In the genomic region with DNA sequence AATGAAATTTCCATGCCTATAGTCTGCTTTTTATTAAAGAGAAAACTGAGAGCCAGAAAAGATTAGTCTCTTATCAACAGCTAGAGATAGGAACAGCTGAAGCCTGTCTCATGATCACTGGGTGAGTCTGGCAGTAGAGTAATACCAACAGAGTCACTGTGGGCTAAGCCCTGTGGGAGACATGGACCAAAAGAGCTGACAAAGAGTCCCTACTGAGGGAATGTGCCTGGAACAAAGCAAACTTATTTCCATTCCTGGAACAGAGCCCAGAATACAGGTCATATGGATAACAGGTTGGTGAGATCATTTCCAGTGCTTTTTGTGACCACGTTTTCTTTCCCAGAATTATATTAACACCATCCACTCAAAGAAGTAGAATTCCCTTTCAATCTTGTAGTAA, we compare ENCODE assay signal across 9 mouse cellular contexts.
DNase-seq lines count a peak whose midpoint lies in the region; ATAC-seq and TF ChIP-seq lines count a peak whose summit lies in the region.
"Had no signal": no experiment of that assay in that cellular context is flagged by ENCODE, and none has a peak within 500 bp of the region (broad histone marks: within the 10 kb centered on the region; RNA-seq: fewer than 3 reads in every experiment).

No protein-coding gene starts in this region.

- TF ChIP-seq POLR2A in brain, embryonic 14.5 days (IDR thresholded peaks at IDR 0.05; ENCODE audit: borderline replicate concordance, extremely low read depth, insufficient read depth, insufficient read length, poor library complexity, severe bottlenecking) = no peak

- H3K4me3 ChIP-seq in heart, embryonic 16.5 days (ENCODE audit: low read length) = no peak overlapping the region
- H3K4me3 ChIP-seq in midbrain, embryonic 15.5 days = no peak overlapping the region

- no peaks in the 10 kb centered on the region for H3K27me3 ChIP-seq in heart, embryonic 16.5 days (ENCODE audit: control insufficient read depth, insufficient read depth, low read length)
- peaks cover 3% of the 10 kb centered on the region; the same call in 1 of the 2 replicates for H3K27me3 ChIP-seq in midbrain, embryonic 15.5 days (replicated peaks)

- intact Hi-C loops in left cerebral cortex, postnatal 36 days (cut with DNase I) = no loop called here

- no peak overlapping the region for H3K4me2 ChIP-seq in heart, embryonic 16.5 days (ENCODE audit: low read depth, low read length)
- no peak overlapping the region for H3K4me2 ChIP-seq in midbrain, embryonic 15.5 days

- H3K4me1 ChIP-seq in heart, embryonic 16.5 days (ENCODE audit: control insufficient read depth, insufficient read depth, low read length) = peaks cover 2% of the 10 kb centered on the region; the same call in 1 of the 2 replicates
- no peaks in the 10 kb centered on the region for H3K4me1 ChIP-seq in midbrain, embryonic 15.5 days

- H3K36me3 ChIP-seq in heart, embryonic 16.5 days (ENCODE audit: control insufficient read depth, insufficient read depth) = no peaks in the 10 kb centered on the region
- H3K36me3 ChIP-seq in midbrain, embryonic 15.5 days (replicated peaks) = no peaks in the 10 kb centered on the region

- peak; percentile 22 for DNase-seq in kidney, adult 9 months
- DNase-seq in kidney, postnatal 25 days = no peak
- DNase-seq in brain, embryonic 14.5 days (ENCODE audit: low read depth) = peak; percentile 87
- DNase-seq in left cerebral cortex, postnatal 36 days (ENCODE audit: low spot score in 2 of 2) = no peak
- no peak for DNase-seq in gastrocnemius, postnatal 4 days (ENCODE audit: low spot score in 2 of 2)

- peak; percentile 89 for ATAC-seq in heart, embryonic 16.5 days (replicated peaks; ENCODE audit: extremely low read depth, insufficient read depth, low FRiP score)
- ATAC-seq in midbrain, embryonic 15.5 days (replicated peaks) = peak; percentile 60; the same call in 1 of the 2 replicates
- no peak for ATAC-seq in megakaryocyte, adult 5-6 weeks (ENCODE audit: poor library complexity, severe bottlenecking)

- H3K9me3 ChIP-seq in heart, embryonic 16.5 days (replicated peaks; ENCODE audit: control insufficient read depth, low read length) = no peaks in the 10 kb centered on the region
- H3K9me3 ChIP-seq in midbrain, embryonic 15.5 days = no peaks in the 10 kb centered on the region

- WGBS in heart, embryonic 16.5 days = 35% methylated on average over 1 of the region's 1 CpGs
- WGBS in midbrain, embryonic 15.5 days = 9% methylated on average over 1 of the region's 1 CpGs

- TF ChIP-seq CTCF in brain, embryonic 14.5 days (IDR thresholded peaks at IDR 0.05; ENCODE audit: borderline replicate concordance, extremely low read depth, insufficient read depth, insufficient read length) = no peak

- H3K27ac ChIP-seq in heart, embryonic 16.5 days (ENCODE audit: low read length) = peak overlapping the region; percentile 74
- no peak overlapping the region for H3K27ac ChIP-seq in midbrain, embryonic 15.5 days
- H3K27ac ChIP-seq: macrophage had no signal

- no peak overlapping the region for H3K9ac ChIP-seq in heart, embryonic 16.5 days (ENCODE audit: low read length)
- H3K9ac ChIP-seq in midbrain, embryonic 15.5 days = no peak overlapping the region

Comparison
In these comparisons a context has a peak if more than half of its experiments do, and no peak if none do; other contexts are left out.
1. DNase-seq: peak in kidney, adult 9 months (single experiment) and brain, embryonic 14.5 days (single experiment); none in kidney, postnatal 25 days (0 of 2), left cerebral cortex, postnatal 36 days (0 of 2) and gastrocnemius, postnatal 4 days (0 of 2).